Comparison of ENCODE assay signal across 9 mouse cellular contexts in genomic region chr8:35765499-35766193, GRCm38 (mm10). TPM values are rescaled to one million over a fixed set of nuclear protein-coding genes. Genes with fewer than 3 reads are reported as not detected.
DNase-seq lines count a peak whose midpoint lies in the region; ATAC-seq and TF ChIP-seq lines count a peak whose summit lies in the region.
"Had no signal": no experiment of that assay in that cellular context is flagged by ENCODE, and none has a peak within 500 bp of the region (broad histone marks: within the 10 kb centered on the region; RNA-seq: fewer than 3 reads in every experiment).

TSS of gene Gm19410 (plus strand) at chr8:35765790.

- under 1% methylated on average over 35 of the region's 35 CpGs for WGBS in embryonic facial prominence, embryonic 15.5 days
- under 1% methylated on average over 35 of the region's 35 CpGs for WGBS in intestine, embryonic 14.5 days
- WGBS in limb, embryonic 14.5 days = 3% methylated on average over 33 of the region's 35 CpGs

- H3K9ac ChIP-seq in ES-E14 (ENCODE audit: insufficient read depth, low read depth, low read length, poor library complexity, severe bottlenecking) = no peak within 1 kb of the TSS
- no peak within 1 kb of the TSS for H3K9ac ChIP-seq in embryonic facial prominence, embryonic 15.5 days
- no peak within 1 kb of the TSS for H3K9ac ChIP-seq in intestine, embryonic 14.5 days (ENCODE audit: low read length)
- peak within 1 kb of the TSS; percentile 38; the same call in 1 of the 2 replicates for H3K9ac ChIP-seq in limb, embryonic 14.5 days (ENCODE audit: low read depth, low read length, severe bottlenecking)

- H3K4me3 ChIP-seq in ES-E14 (ENCODE audit: insufficient read depth in 1 of 2, low read depth in 1 of 2, low read length in 2 of 2, poor library complexity in 1 of 2, severe bottlenecking in 1 of 2) = peak within 1 kb of the TSS; percentile 54 to 59
- peak within 1 kb of the TSS; percentile 40 for H3K4me3 ChIP-seq in embryonic facial prominence, embryonic 15.5 days (replicated peaks)
- H3K4me3 ChIP-seq in intestine, embryonic 14.5 days (ENCODE audit: low read depth, low read length) = peak within 1 kb of the TSS; percentile 34
- peak within 1 kb of the TSS; percentile 41 for H3K4me3 ChIP-seq in limb, embryonic 14.5 days (replicated peaks; ENCODE audit: low read length)
- H3K4me3 ChIP-seq: erythroblast, embryonic 14.5 days had no signal

- no peak within 1 kb of the TSS for H3K27ac ChIP-seq in ES-E14 (ENCODE audit: insufficient read depth, low read depth, low read length, poor library complexity, severe bottlenecking)
- no peak within 1 kb of the TSS for H3K27ac ChIP-seq in embryonic facial prominence, embryonic 15.5 days (replicated peaks)
- H3K27ac ChIP-seq in intestine, embryonic 14.5 days (ENCODE audit: low read depth) = no peak within 1 kb of the TSS
- H3K27ac ChIP-seq in limb, embryonic 14.5 days (replicated peaks; ENCODE audit: low read depth, low read length) = no peak within 1 kb of the TSS

- in situ Hi-C loops in ES-E14 (cut with MboI; ENCODE audit: low sequenced_read_pairs in 2 of 2, unreplicated experiment in 2 of 2) = no loop called here

- TF ChIP-seq POLR2A in limb, embryonic 14.5 days (IDR thresholded peaks at IDR 0.05; ENCODE audit: borderline replicate concordance, extremely low read depth, insufficient read depth, insufficient read length) = no peak

- peaks cover 27% of the 10 kb centered on the region for H3K27me3 ChIP-seq in embryonic facial prominence, embryonic 15.5 days
- peaks cover 24% of the 10 kb centered on the region for H3K27me3 ChIP-seq in intestine, embryonic 14.5 days (replicated peaks; ENCODE audit: control insufficient read depth, insufficient read depth, low read length)
- H3K27me3 ChIP-seq in limb, embryonic 14.5 days (ENCODE audit: control insufficient read depth, insufficient read depth, low read length) = peaks cover 22% of the 10 kb centered on the region

- intact Hi-C loops in gastrocnemius, postnatal 36 days (cut with DNase I) = no loop called here

- H3K36me3 ChIP-seq in ES-E14 (ENCODE audit: control insufficient read depth, insufficient read depth, low read length, poor library complexity, severe bottlenecking) = no peaks in the 10 kb centered on the region
- H3K36me3 ChIP-seq in embryonic facial prominence, embryonic 15.5 days = no peaks in the 10 kb centered on the region
- H3K36me3 ChIP-seq in intestine, embryonic 14.5 days (ENCODE audit: control insufficient read depth, insufficient read depth, low read length) = no peaks in the 10 kb centered on the region
- no peaks in the 10 kb centered on the region for H3K36me3 ChIP-seq in limb, embryonic 14.5 days (ENCODE audit: control insufficient read depth, insufficient read depth, low read length)

- peak; percentile 30 for DNase-seq in gastrocnemius, postnatal 10 days
- no peak for DNase-seq in gastrocnemius, postnatal 36 days
- DNase-seq in ES-E14 (ENCODE audit: low read depth, low spot score) = no peak
- peak; percentile 79 for DNase-seq in intestine, embryonic 14.5 days (ENCODE audit: low spot score)
- no peak for DNase-seq in limb, embryonic 14.5 days (ENCODE audit: low spot score)
- peak; percentile 6 for DNase-seq in ovary, postnatal 14 days (ENCODE audit: low spot score)
- DNase-seq in B cell, adult 2 months = no peak

- H3K9me3 ChIP-seq in ES-E14 (ENCODE audit: control insufficient read depth, insufficient read depth, low read depth, low read length) = no peaks in the 10 kb centered on the region
- no peaks in the 10 kb centered on the region for H3K9me3 ChIP-seq in embryonic facial prominence, embryonic 15.5 days (replicated peaks)
- H3K9me3 ChIP-seq in intestine, embryonic 14.5 days (ENCODE audit: control insufficient read depth, low read length) = no peaks in the 10 kb centered on the region
- H3K9me3 ChIP-seq in limb, embryonic 14.5 days (ENCODE audit: control insufficient read depth, low read length) = no peaks in the 10 kb centered on the region

- H3K4me2 ChIP-seq in embryonic facial prominence, embryonic 15.5 days (replicated peaks) = peak within 1 kb of the TSS; percentile 71
- peak within 1 kb of the TSS; percentile 82 for H3K4me2 ChIP-seq in intestine, embryonic 14.5 days (ENCODE audit: low read length)
- H3K4me2 ChIP-seq in limb, embryonic 14.5 days (replicated peaks; ENCODE audit: low read depth, low read length, severe bottlenecking) = peak within 1 kb of the TSS; percentile 73

- ATAC-seq in embryonic facial prominence, embryonic 15.5 days (ENCODE audit: insufficient number of reproducible peaks, low FRiP score, low TSS enrichment, low read depth) = peak; percentile 43
- 0 out of 2 replicates have a peak, but pooled peaks have one; percentile 50 for ATAC-seq in intestine, embryonic 14.5 days (replicated peaks; ENCODE audit: low FRiP score, low TSS enrichment, low read depth)
- 0 out of 2 replicates have a peak, but pooled peaks have one; percentile 41 for ATAC-seq in limb, embryonic 14.5 days (ENCODE audit: low FRiP score, low read depth)

- peaks cover 0 to 1% of the 10 kb centered on the region in 2 experiments; a peak in 1 of 4 replicates for H3K4me1 ChIP-seq in ES-E14 (ENCODE audit: control insufficient read depth in 2 of 2, insufficient read depth in 2 of 2, low read length in 2 of 2, poor library complexity in 1 of 2)
- H3K4me1 ChIP-seq in embryonic facial prominence, embryonic 15.5 days = peaks cover 10% of the 10 kb centered on the region
- peaks cover 3% of the 10 kb centered on the region for H3K4me1 ChIP-seq in intestine, embryonic 14.5 days (replicated peaks; ENCODE audit: control insufficient read depth, insufficient read depth, low read length)
- H3K4me1 ChIP-seq in limb, embryonic 14.5 days (ENCODE audit: control insufficient read depth, insufficient read depth, low read length) = 0 out of 2 replicates have a peak, but pooled peaks cover 3% of the 10 kb centered on the region

TF ChIP-seq in ES-E14, 5 proteins besides CTCF, POLR2A, EP300 and RAD21:
- no peak for TF ChIP-seq MAFK (IDR thresholded peaks at IDR 0.05; ENCODE audit: insufficient read depth, low read depth, low read length)
- TF ChIP-seq CHD2 (IDR thresholded peaks at IDR 0.05; ENCODE audit: low read depth, low read length) = no peak

RNA-seq across cellular contexts. Expression of gene Gm19410, which starts in this region (rescaled TPM):
- total RNA-seq in gastrocnemius, postnatal 10 days (2021) = under 1 TPM; 0.35 to 0.41 TPM
- under 1 TPM; 0.47 to 0.66 TPM for total RNA-seq in gastrocnemius, postnatal 36 days (2021)
- total RNA-seq in ES-E14 (2012; rRNA removed) = 0.04 and 0.05 TPM in 2 replicates
- 0.21 and 0.24 TPM in 2 replicates for polyA plus RNA-seq in embryonic facial prominence, embryonic 15.5 days (2015; fragmentation: Nextera tagmentation; extraction: Ambion mirVana)
- 0.07 and 0.12 TPM in 2 replicates for polyA plus RNA-seq in intestine, embryonic 14.5 days (2014; fragmentation: Nextera tagmentation; extraction: Ambion mirVana)
- polyA plus RNA-seq in limb, embryonic 14.5 days (2012; rRNA removed) = 0.01 and 0.06 TPM in 2 replicates
- 0.03 and 0.04 TPM in 2 replicates for polyA plus RNA-seq in limb, embryonic 14.5 days (2014; fragmentation: Nextera tagmentation; extraction: Ambion mirVana)
- polyA plus RNA-seq: erythroblast, embryonic 14.5 days had no signal

Comparison
In these comparisons a context has a peak if more than half of its experiments do, and no peak if none do; other contexts are left out.
1. Peak in DNase-seq in gastrocnemius, postnatal 10 days; RNA of the gene not detected or under 1 TPM.
2. Peak in ATAC-seq, H3K4me3 ChIP-seq and H3K4me2 ChIP-seq in embryonic facial prominence, embryonic 15.5 days; RNA of the gene not detected or under 1 TPM.
3. Peak in DNase-seq, ATAC-seq, H3K4me3 ChIP-seq and H3K4me2 ChIP-seq in intestine, embryonic 14.5 days; RNA of the gene not detected or under 1 TPM.
4. Peak in ATAC-seq, H3K4me3 ChIP-seq, H3K9ac ChIP-seq and H3K4me2 ChIP-seq in limb, embryonic 14.5 days; RNA of the gene not detected or under 1 TPM.